Mouse (Mus musculus): Measurements from ENCODE around the gene Cog3. TPM values are rescaled to one million over a fixed set of nuclear protein-coding genes. Genes with fewer than 3 reads are reported as not detected.
"Not testable (repeated sequence)": the region's sequence is repeated elsewhere in the genome, so short reads cannot be mapped to it uniquely, and the experiment has no call there.

Gene Cog3
- 10 to 100 TPM; 10.6 to 12.6 TPM for total RNA-seq (2021)
- long read RNA-seq, experiment 1, full-length matches to known transcripts: 14 of 29 reads
- long read RNA-seq, experiment 1, partial matches to known transcripts: 5 of 29 reads
- long read RNA-seq, experiment 1, other reads (novel, unspliced or antisense): 10 of 29 reads
- long read RNA-seq, experiment 2, full-length matches to known transcripts: 11 of 19 reads
- long read RNA-seq, experiment 2, partial matches to known transcripts: 3 of 19 reads
- long read RNA-seq, experiment 2, other reads (novel, unspliced or antisense): 5 of 19 reads

DNA sequence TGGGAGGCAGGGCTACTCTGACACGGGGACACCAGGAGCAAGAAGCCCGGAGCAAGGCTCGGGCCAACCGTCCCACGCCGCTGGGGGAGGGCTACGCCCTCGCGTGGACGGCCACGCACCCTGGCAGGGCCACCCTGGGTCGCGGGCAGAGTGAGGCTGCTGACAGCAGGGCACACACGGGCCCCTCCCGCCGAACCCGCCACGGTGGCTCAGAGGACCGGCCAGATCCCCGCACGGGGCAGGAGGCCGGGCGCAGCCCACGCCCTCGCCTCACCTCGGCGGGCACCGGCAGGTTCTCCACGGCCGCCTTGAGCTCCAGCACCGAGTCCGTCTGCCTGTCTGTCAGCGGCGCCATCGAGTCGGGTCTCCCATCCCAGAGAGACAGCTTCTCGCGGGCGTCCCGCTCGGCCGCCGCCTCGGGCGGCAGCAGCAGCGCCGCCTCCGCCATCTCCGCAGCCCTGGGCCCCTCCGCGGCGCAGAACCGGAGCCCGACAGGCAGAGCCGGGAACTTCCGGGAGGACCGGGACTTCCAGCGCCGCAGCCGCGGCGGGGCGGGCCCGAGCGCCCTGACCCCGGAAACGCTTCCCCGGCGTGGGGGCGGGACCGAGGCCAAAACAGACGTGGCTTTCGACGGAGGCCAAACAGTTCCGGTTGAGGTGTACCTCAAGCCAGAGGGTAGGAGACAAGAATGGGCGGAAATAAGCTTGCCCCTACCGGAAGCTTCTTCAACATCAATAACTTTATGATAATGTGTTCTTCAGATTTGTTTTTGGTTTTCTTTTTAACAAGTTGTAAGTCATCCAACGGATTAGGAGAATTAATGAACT is at the start of gene Cog3:
TSS of gene Cog3 (minus strand) at position 527 of the 827 bp plus-strand sequence.
- peak; percentile 99 for DNase-seq

DNA sequence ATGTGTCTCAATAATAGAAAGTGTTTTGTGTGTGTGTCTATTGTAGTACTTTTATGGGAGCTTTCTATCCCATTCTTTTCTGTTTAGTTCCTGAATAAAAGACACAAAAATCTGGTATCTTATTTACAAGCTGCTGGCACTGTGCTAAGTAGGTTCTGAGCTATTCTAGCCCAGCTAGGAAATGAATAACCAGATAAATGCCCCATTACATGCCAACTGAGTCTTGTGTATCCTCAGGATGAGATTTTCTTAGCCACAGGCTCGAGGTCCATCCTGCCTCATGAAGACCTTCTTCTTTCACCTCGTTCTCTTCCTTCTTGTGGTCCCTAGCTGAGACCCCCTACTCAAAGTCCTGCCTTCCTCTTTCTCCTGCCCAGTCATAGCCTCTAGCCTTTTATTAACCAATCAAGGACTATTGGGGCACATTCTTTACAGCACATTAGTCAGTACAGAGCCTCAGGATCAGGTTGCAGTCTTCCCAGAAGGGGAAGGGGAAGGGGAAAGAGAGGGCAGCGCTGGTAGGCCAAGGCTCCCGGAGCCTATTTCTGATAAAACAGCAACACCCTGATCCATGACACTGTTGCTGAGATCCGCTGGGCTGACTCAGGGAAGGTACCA is 43.6 kb upstream of the Cog3 start:
- DNase-seq: no peak

DNA sequence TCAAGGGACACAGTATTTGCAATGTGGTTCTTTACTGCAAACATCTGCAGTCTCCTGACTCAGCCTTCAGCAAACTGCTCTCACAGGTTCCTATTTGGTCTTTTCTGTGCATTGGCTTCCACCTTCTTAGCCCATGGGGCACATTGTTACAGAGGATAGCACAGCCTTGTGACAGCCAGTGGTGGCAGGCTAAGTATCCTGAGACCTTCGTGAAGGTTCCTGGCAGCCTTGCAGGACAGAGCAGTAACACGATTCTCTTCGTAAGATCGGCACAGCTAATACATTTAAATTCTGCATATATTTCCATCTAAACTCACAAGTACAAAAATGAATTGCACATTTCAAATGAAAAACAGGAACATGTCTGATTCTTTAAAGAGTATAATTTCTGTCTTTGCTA is 41.6 kb upstream of the Cog3 start:
- DNase-seq: no peak

DNA sequence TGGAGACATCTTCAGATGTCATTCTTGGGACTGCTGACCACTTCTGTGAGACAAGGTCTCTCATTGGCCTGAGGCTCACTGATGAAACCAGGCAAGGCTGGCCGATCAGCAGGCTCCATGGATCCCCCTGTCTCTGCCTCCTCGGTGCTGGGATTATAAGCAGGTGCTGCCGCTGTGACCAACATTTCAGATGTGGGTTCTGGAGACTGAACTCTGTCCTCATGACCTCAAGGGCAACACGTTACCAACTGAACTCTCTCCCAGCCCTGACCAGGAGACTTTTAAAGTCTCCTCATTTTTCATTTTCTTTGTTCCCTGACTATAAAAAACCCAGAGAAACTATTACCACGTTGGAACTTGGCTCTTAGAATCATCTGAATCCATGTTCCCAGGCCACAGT is 40.4 kb upstream of the Cog3 start:
- DNase-seq: no peak

DNA sequence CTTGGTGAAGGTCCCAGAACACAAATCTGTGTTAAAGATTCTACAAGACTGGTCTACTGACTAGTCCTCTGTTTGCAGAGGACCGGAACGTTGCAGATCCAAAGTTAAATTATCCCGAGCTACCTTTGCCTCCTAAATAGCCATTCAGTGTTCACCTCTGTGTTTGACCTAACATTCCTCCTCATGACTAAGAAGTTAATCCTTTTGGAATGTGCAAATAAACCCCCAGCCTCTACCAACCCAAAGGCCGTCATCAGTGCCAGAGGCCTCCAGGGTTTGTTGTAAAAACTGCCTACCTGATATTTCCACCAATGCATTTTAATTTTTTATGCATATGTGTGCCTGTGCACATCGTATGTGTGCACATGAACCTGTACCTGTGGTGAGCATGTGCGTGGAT is 40.0 kb upstream of the Cog3 start:
- no peak for DNase-seq

DNA sequence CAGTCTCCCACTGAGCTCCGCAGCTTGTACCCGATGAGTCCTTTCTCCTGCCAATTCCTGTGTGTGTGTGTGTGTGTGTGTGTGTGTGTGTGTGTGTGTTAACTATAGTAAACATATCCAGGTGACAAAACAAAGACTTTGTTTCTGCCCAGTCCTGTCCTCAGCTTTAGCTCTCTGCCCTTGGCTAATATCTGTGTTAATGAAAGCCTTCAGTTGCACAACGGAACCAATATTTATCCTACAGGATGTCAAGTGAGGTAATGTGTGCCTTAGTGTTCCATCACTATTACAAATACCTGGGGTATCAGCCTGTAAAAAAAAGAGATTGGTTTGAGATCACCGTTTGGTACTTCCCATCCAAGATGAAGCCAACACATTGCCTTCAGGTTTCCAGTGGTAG is 38.8 kb upstream of the Cog3 start:
- DNase-seq: no peak

DNA sequence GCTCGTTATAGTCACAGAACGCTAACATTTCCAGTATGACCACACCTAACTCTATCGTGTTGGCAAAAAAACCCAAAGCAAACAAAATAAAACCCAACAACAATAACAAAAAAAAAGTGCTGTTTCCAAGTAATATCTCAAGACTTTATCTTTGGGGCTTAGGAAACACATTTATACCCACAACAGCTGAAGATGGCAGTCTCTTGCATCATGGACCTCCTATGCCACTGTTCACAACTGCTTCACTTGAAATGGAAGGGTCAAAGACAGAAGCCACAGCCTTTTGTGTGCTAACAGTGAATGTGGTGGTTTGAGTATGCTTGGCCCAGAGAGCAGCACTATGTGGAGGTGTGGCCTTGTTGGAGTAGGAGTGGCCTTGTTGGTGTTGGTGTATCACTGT is 37.1 kb upstream of the Cog3 start:
- no peak for DNase-seq

DNA sequence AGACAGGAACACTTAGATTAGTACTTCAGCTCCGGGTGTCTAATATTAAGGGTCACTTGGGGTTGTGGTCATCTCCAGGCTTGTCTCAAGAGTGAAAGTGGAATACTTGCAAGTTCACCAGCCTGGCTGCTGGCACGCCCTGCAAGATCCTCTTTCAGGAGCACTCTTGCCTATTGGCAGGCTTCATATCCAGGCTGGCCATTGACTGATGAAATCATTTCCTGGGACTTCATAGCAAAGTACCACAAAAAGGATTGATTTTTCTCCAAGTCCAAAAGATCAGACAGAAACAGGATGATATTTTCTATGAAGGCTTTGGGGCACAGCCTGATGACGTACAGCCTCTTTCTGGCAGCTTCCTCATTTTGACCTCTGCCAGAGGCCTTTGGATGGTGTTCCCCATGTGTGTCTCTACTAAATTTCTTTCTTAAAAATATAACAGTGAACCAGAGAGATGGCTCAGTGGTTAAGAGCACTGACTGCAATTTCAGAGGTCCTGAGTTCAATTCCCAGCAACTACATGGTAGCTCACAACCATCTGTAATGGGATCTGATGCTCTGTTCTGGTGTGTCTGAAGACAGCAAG is 36.2 kb upstream of the Cog3 start:
- DNase-seq: peak; percentile 40

DNA sequence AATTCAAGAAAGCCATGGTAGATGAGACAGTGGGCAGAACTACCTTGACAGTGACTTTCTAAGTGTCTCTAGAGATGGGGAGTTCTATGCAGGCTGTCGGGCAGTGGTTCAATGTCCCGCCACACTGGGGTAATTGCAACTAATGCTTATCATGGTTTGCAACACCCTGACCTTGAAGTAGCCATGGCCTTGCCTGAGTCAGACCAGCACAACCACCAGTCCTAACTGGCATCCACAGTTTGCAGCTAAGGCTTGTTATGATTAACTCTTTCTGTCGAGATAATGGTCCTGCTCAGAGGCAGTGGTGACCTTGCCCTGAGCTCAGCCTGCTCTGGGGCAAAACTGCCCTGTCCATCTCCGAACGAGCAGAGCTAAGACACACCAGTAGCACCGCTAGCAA is 35.0 kb upstream of the Cog3 start:
- DNase-seq: no peak

DNA sequence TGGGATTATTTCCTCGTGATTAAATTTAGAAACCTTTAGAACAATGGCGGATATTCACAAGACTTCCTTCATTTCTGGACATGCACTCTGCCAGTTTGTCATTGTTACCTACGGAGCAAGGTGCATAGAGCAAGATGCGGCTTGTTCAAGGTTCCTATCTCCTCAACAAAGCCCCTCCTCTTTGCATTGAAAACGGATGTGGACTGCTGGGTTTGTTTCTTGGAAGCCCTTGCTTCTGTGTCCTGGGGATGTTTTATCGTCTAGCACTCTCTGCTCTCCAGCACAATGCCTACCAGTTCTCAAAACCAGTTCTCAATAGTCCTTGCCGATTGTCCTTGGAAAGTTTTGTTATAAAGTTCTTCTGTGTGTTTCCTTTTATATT is 33.5 kb upstream of the Cog3 start:
- no peak for DNase-seq

DNA sequence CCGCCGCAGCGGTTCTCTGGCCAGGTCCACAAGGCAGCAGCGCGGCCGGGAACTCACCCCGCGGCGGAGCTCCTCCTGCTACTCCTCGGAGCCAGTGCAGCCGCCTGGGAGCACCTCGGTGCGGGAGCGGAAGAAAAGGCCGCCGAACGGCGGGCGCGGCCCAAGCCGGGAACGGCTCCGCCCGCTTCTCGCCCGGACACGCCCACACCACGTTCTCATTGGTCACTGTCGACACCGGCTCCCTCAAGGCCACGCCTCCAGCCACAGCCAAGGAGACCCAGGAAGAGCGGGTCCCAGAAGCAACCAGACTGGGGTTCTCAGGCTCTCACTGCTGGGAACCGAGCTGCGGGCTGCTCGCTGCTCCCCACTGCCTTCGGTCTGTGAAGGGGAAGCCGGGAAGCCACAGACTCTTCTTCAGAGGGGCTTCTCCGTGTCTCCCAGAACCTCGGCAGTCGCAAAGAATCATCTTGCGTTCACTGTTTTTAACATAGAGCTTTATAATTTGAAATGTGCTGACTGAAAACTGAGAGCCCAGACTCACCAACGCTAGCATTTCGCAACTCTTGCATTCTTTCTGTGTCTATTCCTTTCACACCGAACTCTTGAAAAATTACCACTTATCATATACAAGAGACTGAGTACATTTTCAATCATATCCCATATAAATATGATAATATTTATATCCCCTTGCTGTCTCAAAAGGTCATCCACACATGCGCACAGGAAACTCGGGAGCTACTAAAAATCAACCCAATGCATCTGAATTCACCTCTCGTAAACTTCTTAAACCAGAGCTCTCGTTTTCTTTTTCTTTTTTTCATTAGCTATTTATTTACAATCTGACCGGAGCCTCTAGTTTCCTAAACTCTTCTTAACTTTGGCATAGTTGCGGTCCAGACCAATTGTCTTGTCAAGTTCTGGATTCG is 32.8 kb upstream of the Cog3 start, which contains the start of gene Slc25a30:
TSS of gene Slc25a30 (minus strand) at position 170 of the 926 bp plus-strand sequence.
- DNase-seq: peak; percentile 96

DNA sequence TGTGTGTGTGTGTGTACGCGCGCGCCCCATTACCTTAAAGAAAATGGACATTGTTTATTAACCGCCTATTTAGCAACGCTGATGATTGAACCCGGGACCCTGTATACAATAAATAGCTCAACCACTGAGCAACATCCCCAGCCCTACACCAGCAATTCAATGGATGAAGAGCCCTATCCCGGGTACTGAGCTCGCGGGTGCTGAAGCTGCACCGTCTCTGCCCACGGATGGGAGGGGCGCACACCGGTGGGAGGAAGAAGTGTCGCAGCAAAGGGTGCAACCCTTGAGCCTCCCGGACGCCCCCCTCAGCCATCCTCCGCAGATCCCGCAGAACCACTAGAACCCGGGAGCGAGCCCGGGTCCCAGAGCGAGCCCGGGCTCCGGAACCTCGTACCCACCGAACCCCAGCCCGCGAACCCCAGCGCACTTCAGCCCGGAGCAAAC is 32.1 kb upstream of the Cog3 start:
- no peak for DNase-seq

DNA sequence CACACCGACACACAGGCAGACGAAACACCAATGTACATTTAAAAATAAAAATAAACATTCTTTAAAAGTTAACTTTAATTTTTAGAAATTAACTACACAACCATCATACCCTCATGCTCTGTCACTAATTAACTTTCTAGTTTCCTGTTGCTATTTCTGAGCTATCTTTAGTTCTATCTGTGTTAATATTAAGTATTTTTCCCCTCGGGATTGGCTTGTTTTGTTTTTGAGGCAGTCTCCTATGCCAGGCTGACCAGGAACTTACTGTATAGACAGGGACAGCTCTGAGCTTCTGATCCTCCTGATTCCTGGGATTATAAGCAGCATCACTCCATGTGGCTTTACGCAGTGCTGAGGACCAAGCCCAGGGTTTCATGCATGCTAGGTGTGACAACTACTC is 25.6 kb upstream of the Cog3 start:
- DNase-seq: no peak

DNA sequence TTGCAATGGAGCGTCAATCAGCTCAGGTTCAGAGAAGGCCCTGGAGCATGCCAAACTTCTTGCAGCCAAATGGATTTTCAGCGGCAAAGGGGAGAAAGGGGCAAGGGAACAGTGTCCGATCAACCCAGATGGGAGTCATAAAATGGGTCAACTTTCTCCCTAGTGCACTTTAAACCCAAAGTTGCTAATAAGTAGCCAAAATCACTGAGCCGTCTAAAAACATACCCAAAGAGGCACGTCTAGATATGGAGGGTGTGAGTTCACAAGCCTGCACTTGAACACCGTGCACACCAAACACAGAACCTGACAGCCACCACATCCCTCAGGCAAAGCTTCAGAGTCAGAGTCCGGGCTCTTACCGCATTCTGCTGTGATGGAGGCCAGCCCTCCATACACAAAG is 22.3 kb upstream of the Cog3 start:
- DNase-seq: no peak

DNA sequence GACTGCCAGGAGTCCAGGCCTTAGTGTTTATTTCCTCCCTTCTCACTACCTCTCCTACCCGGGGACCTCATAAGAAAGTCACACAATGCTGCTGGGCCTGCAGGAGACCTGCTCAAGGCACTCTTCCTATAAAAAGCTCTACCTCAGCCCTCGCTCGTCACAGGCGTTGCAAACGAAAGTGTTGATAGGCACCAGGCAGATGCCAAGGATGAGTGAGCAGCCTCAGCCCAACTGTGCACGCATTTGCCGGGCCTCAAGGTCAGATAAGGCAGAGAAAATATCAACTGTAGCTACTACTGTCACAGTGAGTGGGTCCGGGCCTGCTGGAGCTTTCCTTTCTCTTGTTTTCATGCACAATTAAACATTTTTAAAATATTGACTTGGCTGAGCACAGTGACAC is 19.1 kb upstream of the Cog3 start:
- no peak for DNase-seq

DNA sequence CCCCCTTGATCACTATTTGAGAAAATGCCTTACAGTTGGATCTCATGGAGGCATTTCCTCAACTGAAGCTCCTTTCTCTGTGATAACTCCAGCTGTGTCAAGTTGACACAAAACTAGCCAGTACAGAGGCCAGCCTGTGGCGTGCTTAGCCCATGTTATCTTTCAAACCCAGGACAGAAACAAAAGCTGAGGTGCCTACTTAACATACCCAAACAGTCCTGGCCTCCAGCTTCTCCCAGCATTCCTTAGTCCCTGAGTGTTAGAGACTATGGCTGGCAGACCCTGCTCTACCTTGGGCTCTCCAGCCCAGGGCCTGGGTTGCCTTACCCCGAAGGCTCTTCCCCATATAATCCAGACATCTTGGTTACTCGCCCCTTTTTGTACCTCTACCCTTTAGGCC is 18.1 kb upstream of the Cog3 start:
- not testable (repeated sequence) for DNase-seq

DNA sequence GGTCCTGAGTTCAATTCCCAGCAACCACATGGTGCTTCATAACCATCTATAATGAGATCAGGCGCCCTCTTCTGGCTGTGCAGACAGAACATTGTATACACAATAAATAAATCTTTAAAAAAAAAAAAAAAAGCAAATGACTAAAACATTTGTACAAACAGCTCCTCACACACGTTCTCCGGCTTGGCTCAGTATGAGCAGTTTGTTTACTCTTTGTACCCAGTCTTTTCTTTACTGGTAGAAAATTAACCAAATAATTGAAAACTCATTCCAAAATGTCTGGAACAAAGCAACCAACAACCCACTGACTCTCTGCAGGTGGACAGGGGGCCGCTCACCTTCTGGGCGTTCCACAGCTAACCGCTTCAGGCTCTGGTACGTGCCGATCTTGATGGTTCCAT is 16.8 kb upstream of the Cog3 start:
- no peak for DNase-seq

DNA sequence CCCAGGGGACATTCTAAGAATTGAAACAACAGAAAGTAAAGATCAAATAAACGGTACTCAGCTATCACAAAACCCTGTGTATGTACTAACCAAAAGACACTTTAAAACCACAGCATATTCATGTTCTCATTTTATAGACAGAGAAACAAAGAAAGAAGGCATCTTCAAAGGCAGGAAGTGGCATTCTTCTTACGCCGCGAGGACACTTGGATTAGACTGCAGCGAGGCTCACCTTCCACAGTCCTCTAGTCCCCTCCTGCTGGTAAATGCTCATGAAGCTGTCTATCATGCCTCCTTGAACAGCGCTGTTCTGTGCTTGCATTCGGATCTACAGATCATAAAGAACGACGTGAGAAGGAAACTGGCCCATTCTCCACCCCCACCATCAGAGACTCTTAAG is 15.0 kb upstream of the Cog3 start:
- DNase-seq: no peak

DNA sequence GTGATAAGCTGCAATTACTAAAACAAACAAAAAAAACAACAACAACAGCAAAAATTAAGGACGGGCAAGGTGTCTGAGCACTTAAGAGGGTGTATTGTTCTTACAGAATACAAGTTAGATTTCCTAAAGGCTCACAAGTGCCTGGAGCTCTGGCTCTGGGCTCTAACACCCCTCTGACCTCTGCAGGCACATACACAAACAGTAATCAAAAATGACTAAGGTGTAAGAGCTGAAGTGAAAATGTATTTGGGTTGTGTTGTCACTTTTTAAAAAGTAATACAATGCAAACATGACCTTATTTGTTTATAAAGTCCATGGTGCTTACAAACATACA is 13.9 kb upstream of the Cog3 start:
- no peak for DNase-seq

DNA sequence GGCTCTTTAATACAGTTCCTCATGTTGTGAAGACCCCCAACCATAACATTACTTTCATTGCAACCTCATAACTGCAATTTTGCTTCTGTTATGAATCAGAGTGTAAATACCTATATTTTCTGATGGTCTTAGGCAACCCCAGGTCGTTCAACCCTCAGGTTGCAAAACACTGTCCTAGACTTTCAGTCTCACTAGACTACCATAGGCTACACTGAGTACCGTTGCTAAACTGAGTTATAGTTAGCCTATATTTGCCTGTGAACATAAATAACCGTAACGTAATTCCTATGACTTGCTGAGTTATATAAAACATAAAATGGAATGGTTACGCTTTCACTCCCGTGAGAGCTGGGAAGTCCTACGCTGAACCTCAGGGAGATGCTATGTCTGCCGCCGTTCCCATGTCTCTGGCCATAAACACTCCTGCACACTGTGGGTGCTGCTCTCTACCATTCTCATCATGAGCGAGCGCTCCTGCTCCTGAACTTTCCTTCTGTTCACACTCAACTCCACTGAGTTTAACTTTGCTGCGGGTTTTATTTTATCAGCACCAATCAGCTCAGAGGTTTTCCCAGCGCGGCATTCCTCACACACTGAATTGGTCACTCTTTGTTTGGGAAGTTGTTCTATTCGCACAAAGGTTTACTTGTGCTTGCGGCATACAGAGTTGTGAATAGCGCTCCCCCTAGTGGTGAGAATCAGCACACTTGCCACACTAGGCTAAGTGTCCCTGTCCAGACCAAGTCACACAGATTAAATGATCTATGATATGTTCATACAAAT is 13.4 kb upstream of the Cog3 start:
- peak; percentile 68 for DNase-seq

Measured in gastrocnemius, postnatal 10 days (tissue).